Mouse (Mus musculus) layer of hippocampus, postnatal 25 days (tissue): ENCODE measurements around the gene 4933434E20Rik. TPM values are rescaled to one million over a fixed set of nuclear protein-coding genes. Genes with fewer than 3 reads are reported as not detected.

Experiments used
- DNase-seq, 2 experiments: peaks; one replicate each; pipeline ENCODE4 v3.0.0; 2022; ENCODE audit warnings: mixed read lengths in 2 of 2, low spot score in 1 of 2; ENCODE audit errors: extremely low spot score in 1 of 2
- total RNA-seq, 2 experiments: library from RNA; stranded (reverse); gene quantifications; 2 replicates each; pipeline ENCODE4 v1.2.3; 2021

4933434E20Rik gene
- total RNA-seq, 2 experiments from 2014 or later: 88.7 to 91.7 TPM

DNA sequence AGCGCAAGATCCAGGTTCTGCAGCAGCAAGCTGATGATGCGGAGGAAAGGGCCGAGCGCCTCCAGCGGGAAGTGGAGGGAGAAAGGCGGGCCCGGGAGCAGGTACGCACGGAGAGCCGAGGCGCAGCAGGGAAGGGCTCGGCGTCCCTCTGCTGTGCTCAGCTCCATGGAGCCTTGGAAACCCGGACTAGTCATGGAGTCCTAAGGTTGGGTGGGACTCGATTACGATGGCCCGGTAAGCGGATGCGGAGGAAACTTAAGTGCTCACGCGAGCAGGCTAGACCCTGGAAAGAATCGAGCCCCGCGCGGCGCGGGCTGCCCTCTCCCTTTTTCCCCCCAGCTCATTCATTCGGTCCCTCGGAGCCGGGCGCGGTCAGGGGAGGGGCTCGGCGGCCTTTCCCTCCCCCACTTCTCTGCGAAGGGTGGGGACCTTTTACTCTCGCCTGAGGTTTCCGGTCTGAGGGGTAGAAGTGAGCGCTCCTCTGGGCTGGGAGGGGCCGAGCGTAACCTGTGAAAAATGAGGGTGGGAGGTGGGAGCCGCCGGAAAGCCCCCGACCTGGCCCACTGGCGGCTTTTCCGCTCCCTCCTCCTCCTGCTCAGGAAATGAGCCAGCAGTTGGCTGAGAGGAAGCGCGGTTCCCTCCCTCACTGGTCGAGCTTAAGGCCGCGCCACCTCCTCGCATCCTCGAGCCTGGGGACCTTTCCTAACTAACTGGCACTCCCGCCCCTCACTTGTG is 28.5 kb downstream of the 4933434E20Rik start:
- DNase-seq: peak; percentile 31 to 38

DNA sequence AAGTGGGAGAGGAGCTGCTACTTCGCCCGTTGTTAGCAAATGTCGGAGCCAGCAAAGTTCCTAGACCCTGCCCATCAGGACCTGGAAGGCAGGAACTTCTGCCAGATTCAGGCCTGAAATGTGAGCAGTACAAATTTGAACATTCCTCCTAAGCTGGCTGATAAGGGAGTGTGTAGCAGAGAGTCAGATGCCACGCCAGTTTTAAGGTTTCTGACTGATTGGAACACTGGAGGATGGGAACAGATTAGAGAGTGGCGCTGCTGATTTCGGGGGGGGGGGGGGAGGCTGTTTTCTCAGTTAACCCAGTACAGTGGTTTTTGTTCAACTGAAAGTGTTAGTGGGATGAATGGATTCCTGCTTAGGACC is 29.0 kb downstream of the 4933434E20Rik start:
- no peak for DNase-seq

DNA sequence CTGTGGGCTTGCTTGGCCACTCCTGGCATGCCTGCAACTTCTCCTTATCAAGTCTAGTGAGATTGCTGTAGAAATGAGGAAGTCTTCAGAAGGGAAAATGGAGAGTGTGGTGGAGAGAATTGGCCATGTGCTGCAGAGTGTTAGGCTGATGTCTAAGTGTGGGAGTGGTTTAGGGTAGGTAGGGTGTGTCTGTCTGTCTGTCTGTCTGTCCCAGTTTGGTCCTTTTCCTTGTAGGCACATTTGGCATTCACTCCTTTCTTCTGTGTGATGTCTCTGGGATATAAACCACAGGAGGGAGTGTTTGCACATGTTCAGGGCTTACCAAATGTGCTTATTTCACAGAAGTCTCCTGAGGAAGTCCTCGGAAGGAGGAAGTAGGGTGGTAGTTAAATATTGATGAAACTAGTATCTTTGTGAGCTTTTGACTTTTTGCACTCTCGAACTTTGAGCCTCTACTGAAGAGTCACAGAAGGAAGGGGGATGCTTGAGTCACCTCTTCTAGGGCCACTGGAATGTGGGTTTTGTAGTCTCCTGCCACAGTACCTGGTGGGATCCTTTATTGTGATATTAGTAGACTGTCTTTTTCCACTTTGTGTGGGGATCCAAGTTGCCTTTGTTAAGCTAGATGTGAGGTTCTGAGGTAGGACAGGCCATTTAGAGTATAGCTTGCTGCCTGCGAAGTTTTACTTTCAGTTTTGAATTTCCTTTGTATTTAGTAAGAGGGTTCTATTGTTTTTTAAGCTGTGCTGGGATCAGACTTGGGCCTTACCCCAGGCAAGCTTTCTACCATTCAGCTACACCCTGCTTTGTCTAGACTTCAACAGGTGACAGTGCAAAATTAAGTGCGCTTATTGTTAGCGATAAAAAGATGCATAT is 30.2 kb downstream of the 4933434E20Rik start:
- DNase-seq: no peak

DNA sequence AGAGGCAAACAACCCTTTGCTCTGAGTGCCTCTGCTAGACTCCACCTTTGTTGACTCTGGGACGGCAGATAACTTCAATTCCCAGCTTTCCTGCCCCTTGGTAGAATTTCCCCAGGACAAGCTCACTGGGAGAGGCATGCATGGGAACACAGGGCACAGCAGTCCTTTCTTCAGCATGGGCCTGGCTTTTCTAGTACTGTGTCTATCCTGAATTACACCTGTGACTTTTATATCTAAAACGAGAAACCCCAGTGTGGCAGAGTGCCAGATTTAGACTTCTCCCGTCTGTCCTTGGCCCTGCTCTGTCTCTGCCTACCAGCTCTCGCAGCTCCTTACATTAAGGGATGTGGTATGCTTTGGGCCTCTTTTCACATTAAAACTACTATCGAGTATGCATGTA is 31.6 kb downstream of the 4933434E20Rik start:
- DNase-seq: no peak

- DNase-seq: no peak
Measured at GRCm38 (mm10) chr3:90083698-90084324, 32.4 kb downstream of the 4933434E20Rik start.

GRCm38 (mm10) chr3:90084790-90085189 is 33.4 kb downstream of the 4933434E20Rik start:
- DNase-seq: no peak

DNA sequence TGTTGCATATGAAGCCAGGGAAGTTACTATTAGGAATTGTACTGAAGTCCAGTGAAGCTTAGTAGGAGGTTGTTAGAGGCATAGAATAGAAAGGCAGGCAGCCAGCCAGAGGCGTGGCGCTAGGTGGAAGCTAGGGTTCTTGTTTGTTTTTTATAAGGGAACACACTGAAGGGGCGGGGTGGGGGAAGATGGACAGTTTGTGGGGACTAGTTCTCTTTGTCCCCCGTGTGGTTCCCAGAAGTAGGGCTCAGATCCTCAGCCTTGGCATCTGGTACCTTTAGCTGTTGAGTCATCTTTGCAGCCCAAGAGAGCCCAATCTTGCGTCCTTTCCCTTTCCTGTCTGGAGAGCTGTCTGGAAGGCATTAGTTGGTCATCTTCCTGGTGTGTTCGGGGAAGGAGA is 33.8 kb downstream of the 4933434E20Rik start:
- no peak for DNase-seq

GRCm38 (mm10) chr3:90086068-90086467 is 34.6 kb downstream of the 4933434E20Rik start:
- no peak for DNase-seq

GRCm38 (mm10) chr3:90088617-90089016 is 37.2 kb downstream of the 4933434E20Rik start:
- no peak for DNase-seq

DNA sequence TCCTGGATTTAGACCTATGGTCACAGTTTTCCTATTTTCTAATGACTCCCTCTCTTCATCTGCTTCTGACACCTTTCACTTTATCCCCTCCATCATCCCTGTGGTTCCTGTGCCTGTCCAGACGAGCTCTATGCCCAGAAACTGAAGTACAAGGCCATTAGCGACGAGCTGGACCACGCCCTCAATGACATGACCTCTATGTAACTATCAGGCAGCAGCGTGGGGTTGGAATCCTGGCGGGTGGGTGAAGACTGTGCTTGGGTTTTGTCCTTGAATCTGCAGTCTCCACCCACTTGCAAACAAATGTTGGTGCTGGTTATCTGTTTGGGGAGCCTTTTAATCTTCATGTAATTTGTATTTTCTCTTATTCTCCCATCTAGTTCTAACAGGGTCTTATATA is 39.5 kb downstream of the 4933434E20Rik start:
- DNase-seq: no peak

DNA sequence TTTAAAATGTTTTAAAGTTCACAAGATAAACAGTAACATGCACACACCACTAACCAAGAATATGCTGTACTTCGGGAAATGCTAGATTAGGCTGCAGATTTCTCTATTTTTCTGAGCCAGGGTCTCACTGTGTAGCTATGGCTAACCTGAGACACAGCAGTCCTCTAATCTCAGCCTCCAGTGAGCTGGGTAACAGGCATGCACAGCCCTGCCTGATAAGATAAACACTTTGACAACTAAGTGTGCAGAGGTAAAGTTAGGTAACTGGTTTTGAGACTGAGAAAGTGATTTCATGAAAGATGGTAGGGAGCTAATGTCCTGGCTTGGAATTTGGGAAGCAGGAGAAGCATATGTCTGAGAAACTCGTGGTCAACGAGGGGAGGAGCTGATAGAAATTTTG is 43.0 kb downstream of the 4933434E20Rik start:
- DNase-seq: no peak

DNA sequence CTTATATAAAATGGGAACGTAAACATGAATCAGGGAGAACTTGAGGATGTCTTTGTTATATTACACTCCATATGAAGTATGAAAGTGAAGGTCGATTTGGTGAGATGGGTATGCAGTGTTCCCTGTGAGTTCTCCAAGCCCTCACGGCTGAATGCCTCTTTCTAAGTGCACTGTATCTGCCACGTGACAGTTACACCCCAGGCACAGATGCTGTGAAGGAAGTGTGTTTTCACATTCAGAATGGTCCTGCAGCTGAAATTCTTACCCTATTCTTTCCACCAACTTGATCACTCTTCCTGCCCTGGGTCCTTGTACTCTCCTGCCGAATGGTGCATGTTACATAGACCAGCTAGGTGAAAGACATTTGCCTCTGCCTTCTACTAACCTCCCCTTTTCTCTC is 46.5 kb downstream of the 4933434E20Rik start:
- no peak for DNase-seq

GRCm38 (mm10) chr3:90101010-90101409 is 49.6 kb downstream of the 4933434E20Rik start:
- no peak for DNase-seq

- DNase-seq: no peak
Measured at GRCm38 (mm10) chr3:90101673-90102072, 50.2 kb downstream of the 4933434E20Rik start.

GRCm38 (mm10) chr3:90102239-90102638 is 50.8 kb downstream of the 4933434E20Rik start:
- DNase-seq: no peak

GRCm38 (mm10) chr3:90103176-90103575 is 51.7 kb downstream of the 4933434E20Rik start:
- DNase-seq: no peak

DNA sequence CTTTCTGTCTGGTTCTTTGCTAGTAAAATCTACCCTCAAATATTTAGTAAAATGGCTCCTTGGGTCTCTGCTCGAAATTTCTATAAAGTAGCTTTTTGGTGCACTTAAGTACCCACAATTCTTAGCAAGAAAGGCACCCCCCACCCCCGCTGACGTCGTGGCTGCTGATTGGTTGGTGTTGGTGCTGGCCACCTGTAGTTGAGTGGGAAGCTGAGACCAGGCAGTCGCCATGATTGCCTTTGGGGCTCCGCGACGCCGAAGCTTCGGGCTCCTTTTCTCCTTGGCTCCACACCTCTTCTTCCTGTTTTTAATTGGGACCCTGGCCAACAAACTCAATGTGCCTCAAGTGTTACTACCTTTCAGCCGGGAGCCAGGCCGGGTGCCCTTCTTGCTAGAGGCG is 52.5 kb downstream of the 4933434E20Rik start, which contains the start of gene Nup210l:
Nup210l (plus strand) TSS at position 195 of the 400 bp plus-strand sequence.
- no peak for DNase-seq

- DNase-seq: no peak
Measured at GRCm38 (mm10) chr3:90111706-90112105, 60.3 kb downstream of the 4933434E20Rik start.

DNA sequence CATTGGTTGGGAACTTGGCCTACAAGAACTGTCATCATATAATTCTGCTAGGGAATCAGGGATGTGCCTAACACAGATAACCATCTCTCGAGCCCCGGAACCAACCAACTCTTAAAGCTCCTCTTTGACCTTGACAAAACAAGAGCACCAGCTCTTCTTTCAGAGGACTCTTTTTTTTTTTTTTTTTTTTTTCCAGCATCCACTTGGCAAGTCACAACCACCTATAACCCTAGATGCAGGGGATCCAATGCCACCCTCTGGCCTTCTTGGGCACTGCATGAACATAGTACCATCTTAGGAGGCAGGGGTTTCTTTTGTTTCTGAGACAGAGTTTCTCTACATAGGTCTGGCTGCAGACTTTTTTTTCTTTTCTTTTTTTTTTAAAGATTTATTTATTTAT is 62.9 kb downstream of the 4933434E20Rik start:
- DNase-seq: no peak

- DNase-seq: no peak
Measured at GRCm38 (mm10) chr3:90115526-90115925, 64.1 kb downstream of the 4933434E20Rik start.
